Mouse (Mus musculus) midbrain, postnatal 0 days (tissue): ENCODE measurements around the gene Gm10715. TPM values are rescaled to one million over a fixed set of nuclear protein-coding genes. Genes with fewer than 3 reads are reported as not detected.
A peak's percentile ranks its signal among the peaks of the same experiment; 100 is the strongest.
"Not testable (repeated sequence)": the region's sequence is repeated elsewhere in the genome, so short reads cannot be mapped to it uniquely, and the experiment has no call there.

ENCODE experiments used
- ATAC-seq: fragments of 200-750 bp; cut with Nextera tagmentation; 2 replicates; pipeline ENCODE4 v1.8.0; 2017; ENCODE audit warnings: moderate number of reproducible peaks, mild to moderate bottlenecking, moderate TSS enrichment, moderate library complexity; ENCODE audit not compliant: low FRiP score
- DNase-seq: peaks from one replicate; pipeline ENCODE4 v3.0.0-alpha.2; 2015; ENCODE audit warnings: low spot score
- H3K27ac ChIP-seq: fragments of 300-500 bp; sonication (generic); 2 replicates; pipeline ENCODE4 v1.5.1; 2014; ENCODE audit warnings: low read depth, mild to moderate bottlenecking, low read length, mixed read lengths
- H3K27me3 ChIP-seq: fragments of 300-500 bp; sonication (generic); 2 replicates; pipeline ENCODE4 v1.6.1; 2014; ENCODE audit warnings: low read length, control low read depth, mixed read lengths; ENCODE audit not compliant: insufficient read depth
- H3K36me3 ChIP-seq: fragments of 300-500 bp; sonication (generic); 2 replicates; pipeline ENCODE4 v1.6.1; 2014; ENCODE audit warnings: low read length, control low read depth, mixed read lengths; ENCODE audit not compliant: insufficient read depth
- H3K4me1 ChIP-seq: fragments of 300-500 bp; sonication (generic); 2 replicates; pipeline ENCODE4 v1.6.1; 2014; ENCODE audit warnings: mild to moderate bottlenecking, control low read depth, antibody characterized with exemption, low read length, mixed read lengths; ENCODE audit not compliant: insufficient read depth
- H3K4me2 ChIP-seq: fragments of 300-500 bp; sonication (generic); 2 replicates; pipeline ENCODE4 v1.6.1; 2014; ENCODE audit warnings: low read depth, mild to moderate bottlenecking, low read length, mixed read lengths; ENCODE audit not compliant: poor library complexity, severe bottlenecking
- H3K4me3 ChIP-seq: fragments of 300-500 bp; sonication (generic); 2 replicates; pipeline ENCODE4 v1.5.1; 2014; ENCODE audit warnings: low read depth, mild to moderate bottlenecking, low read length, moderate library complexity
- H3K9ac ChIP-seq: fragments of 300-500 bp; sonication (generic); replicated peaks from 2 replicates; pipeline ENCODE4 v1.6.1; 2014; ENCODE audit warnings: mild to moderate bottlenecking, low read length, moderate library complexity, mixed read lengths; ENCODE audit not compliant: poor library complexity, severe bottlenecking
- H3K9me3 ChIP-seq: fragments of 300-500 bp; sonication (generic); 2 replicates; pipeline ENCODE4 v1.6.1; 2016; ENCODE audit warnings: low read length, control low read depth
- WGBS: fragments of 180-500 bp; shearing (Covaris S2); extraction: QIAGEN DNeasy Blood & Tissue Kit; methylation state at CpG from one replicate; pipeline ENCODE4 v1.1.7; 2014; 5-methylcytosine and 5-hydroxymethylcytosine counted together
- polyA plus RNA-seq: library from polyadenylated mRNA; unstranded; fragments of >200 nt; fragmentation: Nextera tagmentation; extraction: Ambion mirVana; gene quantifications from 2 replicates; pipeline ENCODE4 v1.2.1, GENCODE M21; 2015
- total RNA-seq: library from RNA; depleted of rRNA; stranded (reverse); fragments of >200 nt; gene quantifications from 2 replicates; pipeline ENCODE4 v1.2.3, GENCODE M21; 2014

The Gm10715 gene
- total and polyA plus RNA-seq, 2 experiments from 2014 or later, result not detected

DNA sequence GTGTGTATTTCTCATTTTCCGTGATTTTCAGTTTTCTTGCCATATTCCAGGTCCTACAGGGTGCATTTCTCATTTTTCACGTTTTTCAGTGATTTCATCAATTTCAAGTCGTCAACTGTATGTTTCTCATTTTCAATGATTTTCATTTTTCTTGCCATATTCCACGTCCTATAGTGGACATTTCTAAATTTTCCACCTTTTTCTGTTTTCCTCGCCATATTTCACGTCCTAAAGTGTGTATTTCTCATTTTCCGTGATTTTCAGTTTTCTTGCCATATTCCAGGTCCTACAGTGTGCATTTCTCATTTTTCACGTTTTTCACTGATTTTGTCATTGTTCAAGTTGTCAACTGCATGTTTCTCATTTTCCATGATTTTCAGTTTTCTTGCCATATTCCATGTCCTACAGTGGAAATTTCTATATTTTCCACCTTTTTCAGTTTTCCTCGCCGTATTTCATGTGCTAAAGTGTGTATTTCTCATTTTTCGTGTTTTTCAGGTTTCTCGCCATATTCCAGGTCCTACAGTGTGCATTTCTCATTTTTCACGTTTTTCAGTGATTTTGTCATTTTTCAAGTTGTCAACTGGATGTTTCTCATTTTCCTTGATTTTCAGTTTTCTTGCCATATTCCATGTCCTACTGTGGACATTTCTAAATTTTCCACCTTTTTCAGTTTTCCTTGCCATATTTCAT lies 14.2 kb upstream of the Gm10715 start:
- H3K27me3 ChIP-seq, H3K27ac ChIP-seq, H3K4me3 ChIP-seq, H3K4me1 ChIP-seq, ATAC-seq, H3K9me3 ChIP-seq, H3K4me2 ChIP-seq, H3K9ac ChIP-seq, H3K36me3 ChIP-seq: not testable (repeated sequence)
- peak; percentile 1 for DNase-seq
- WGBS, result 74% methylated on average over 9 of the region's 13 CpGs

DNA sequence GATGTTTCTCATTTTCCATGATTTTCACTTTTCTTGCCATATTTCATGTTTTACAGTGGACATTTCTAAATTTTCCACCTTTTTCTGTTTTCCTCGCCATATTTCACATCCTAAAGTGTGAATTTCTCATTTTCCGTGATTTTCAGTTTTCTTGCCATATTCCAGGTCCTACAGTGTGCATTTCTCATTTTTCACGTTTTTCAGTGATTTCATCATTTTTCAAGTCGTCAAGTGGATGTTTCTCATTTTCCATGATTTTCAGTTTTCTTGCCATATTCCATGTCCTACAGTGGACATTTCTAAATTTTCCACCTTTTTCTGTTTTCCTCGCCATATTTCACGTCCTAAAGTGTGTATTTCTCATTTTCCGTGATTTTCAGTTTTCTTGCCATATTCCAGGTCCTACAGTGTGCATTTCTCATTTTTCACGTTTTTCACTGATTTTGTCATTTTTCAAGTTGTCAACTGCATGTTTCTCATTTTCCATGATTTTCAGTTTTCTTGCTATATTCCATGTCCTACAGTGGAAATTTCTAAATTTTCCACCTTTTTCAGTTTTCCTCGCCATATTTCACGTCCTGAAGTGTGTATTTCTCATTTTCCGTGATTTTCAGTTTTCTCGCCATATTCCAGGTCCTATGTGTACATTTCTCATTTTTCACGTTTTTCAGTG lies 13.2 kb upstream of the Gm10715 start, which contains the start of gene Gm10718:
TSS of gene Gm10718 (plus strand) at position 236 of the 673 bp plus-strand sequence.
- H3K4me1 ChIP-seq, H3K27ac ChIP-seq, H3K4me3 ChIP-seq, H3K4me2 ChIP-seq, H3K9me3 ChIP-seq, ATAC-seq, H3K9ac ChIP-seq, DNase-seq, H3K27me3 ChIP-seq, H3K36me3 ChIP-seq: not testable (repeated sequence)
- WGBS, result 78% methylated on average over 9 of the region's 13 CpGs

DNA sequence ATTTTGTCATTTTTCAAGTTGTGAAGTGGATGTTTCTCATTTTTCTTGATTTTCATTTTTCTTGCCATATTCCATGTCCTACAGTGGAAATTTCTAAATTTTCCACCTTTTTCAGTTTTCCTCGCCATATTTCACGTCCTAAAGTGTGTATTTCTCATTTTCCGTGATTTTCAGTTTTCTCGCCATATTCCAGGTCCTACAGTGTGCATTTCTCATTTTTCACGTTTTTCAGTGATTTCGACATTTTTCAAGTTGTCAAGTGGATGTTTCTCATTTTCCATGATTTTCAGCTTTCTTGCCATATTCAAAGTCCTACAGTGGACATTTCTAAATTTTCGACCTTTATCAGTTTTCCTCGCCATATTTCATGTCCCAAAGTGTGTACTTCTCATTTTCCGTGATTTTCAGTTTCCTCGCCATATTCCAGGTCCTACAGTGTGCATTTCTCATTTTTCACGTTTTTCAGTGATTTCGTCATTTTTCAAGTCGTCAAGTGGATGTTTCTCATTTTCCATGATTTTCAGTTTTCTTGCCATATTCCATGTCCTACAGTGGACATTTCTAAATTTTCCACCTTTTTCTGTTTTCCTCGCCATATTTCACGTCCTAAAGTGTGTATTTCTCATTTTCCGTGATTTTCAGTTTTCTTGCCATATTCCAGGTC lies 12.6 kb upstream of the Gm10715 start:
- not testable (repeated sequence) for H3K9me3 ChIP-seq, H3K27ac ChIP-seq, DNase-seq, H3K9ac ChIP-seq, H3K4me3 ChIP-seq, H3K4me1 ChIP-seq, ATAC-seq, H3K36me3 ChIP-seq, H3K27me3 ChIP-seq, H3K4me2 ChIP-seq
- 72% methylated on average over 15 of the region's 16 CpGs for WGBS

DNA sequence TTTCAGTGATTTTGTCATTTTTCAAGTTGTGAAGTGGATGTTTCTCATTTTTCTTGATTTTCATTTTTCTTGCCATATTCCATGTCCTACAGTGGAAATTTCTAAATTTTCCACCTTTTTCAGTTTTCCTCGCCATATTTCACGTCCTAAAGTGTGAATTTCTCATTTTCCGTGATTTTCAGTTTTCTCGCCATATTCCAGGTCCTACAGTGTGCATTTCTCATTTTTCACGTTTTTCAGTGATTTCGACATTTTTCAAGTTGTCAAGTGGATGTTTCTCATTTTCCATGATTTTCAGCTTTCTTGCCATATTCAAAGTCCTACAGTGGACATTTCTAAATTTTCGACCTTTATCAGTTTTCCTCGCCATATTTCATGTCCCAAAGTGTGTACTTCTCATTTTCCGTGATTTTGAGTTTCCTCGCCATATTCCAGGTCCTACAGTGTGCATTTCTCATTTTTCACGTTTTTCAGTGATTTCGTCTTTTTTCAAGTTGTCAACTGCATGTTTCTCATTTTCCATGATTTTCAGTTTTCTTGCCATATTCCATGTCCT lies 11.7 kb upstream of the Gm10715 start, which contains the start of gene Gm10717:
TSS of gene Gm10717 (plus strand) at position 506 of the 556 bp plus-strand sequence.
- H3K9me3 ChIP-seq, H3K9ac ChIP-seq, H3K4me1 ChIP-seq, ATAC-seq, H3K4me2 ChIP-seq, H3K4me3 ChIP-seq, H3K27me3 ChIP-seq, H3K27ac ChIP-seq, DNase-seq, H3K36me3 ChIP-seq: not testable (repeated sequence)
- WGBS, result 77% methylated on average over 12 of the region's 12 CpGs

DNA sequence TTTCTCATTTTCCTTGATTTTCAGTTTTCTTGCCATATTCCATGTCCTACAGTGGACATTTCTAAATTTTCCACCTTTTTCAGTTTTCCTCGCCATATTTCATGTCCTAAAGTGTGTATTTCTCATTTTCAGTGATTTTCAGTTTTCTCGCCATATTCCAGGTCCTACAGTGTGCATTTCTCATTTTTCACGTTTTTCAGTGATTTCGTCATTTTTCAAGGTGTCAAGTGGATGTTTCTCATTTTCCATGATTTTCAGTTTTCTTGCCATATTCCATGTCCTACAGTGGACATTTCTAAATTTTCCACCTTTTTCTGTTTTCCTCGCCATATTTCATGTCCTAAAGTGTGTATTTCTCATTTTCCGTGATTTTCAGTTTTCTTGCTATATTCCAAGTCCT lies 11.0 kb upstream of the Gm10715 start:
- H3K36me3 ChIP-seq, H3K27ac ChIP-seq, H3K4me1 ChIP-seq, H3K4me2 ChIP-seq, H3K9me3 ChIP-seq, ATAC-seq, H3K27me3 ChIP-seq, H3K4me3 ChIP-seq, DNase-seq, H3K9ac ChIP-seq: not testable (repeated sequence)
- WGBS, result 65% methylated on average over 4 of the region's 6 CpGs

DNA sequence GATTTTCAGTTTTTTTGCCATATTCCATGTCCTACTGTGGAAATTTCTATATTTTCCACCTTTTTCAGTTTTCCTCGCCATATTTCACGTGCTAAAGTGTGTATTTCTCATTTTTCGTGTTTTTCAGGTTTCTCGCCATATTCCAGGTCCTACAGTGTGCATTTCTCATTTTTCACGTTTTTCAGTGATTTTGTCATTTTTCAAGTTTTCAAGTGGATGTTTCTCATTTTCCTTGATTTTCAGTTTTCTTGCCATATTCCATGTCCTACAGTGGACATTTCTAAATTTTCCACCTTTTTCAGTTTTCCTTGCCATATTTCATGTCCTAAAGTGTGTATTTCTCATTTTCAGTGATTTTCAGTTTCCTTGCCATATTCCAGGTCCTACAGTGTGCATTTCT lies 10.5 kb upstream of the Gm10715 start:
- not testable (repeated sequence) for H3K36me3 ChIP-seq, H3K4me1 ChIP-seq, DNase-seq, H3K27me3 ChIP-seq, H3K4me3 ChIP-seq, H3K27ac ChIP-seq, H3K9ac ChIP-seq, H3K4me2 ChIP-seq, ATAC-seq, H3K9me3 ChIP-seq
- WGBS, result 80% methylated on average over 5 of the region's 5 CpGs

DNA sequence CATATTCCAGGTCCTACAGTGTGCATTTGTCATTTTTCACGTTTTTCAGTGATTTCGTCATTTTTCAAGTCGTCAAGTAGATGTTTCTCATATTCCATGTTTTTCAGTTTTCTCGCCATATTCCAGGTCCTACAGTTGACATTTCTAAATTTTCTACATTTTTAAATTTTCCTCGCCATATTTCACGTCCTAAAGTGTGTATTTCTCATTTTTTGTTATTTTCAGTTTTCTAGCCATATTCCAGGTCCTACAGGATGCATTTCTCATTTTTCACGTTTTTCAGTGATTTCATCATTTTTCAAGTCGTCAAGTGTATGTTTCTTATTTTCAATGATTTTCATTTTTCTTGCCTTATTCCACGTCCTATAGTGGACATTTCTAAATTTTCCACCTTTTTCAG lies 9.9 kb upstream of the Gm10715 start:
- not testable (repeated sequence) for H3K4me1 ChIP-seq, H3K4me3 ChIP-seq, H3K27ac ChIP-seq, H3K9ac ChIP-seq, H3K9me3 ChIP-seq, H3K27me3 ChIP-seq, DNase-seq, ATAC-seq, H3K36me3 ChIP-seq, H3K4me2 ChIP-seq
- WGBS, result 68% methylated on average over 9 of the region's 9 CpGs

DNA sequence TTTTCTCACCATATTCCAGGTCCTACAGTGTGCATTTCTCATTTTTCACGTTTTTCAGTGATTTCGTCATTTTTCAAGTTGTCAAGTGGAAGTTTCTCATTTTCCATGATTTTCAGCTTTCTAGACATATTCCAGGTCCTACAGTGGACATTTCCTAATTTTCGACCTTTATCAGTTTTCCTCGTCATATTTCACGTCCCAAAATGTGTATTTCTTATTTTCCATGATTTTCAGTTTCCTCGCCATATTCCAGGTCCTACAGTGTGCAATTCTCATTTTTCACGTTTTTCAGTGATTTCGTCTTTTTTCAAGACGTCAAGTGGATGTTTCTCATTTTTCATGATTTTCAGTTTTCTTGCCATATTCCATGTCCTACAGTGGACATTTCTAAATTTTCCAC lies 9.5 kb upstream of the Gm10715 start:
- H3K9ac ChIP-seq, H3K4me2 ChIP-seq, H3K9me3 ChIP-seq, H3K4me1 ChIP-seq, H3K4me3 ChIP-seq, ATAC-seq, H3K27me3 ChIP-seq, H3K36me3 ChIP-seq, H3K27ac ChIP-seq: not testable (repeated sequence)
- DNase-seq, result peak; percentile 64
- 78% methylated on average over 9 of the region's 9 CpGs for WGBS
